In the genomic region with DNA sequence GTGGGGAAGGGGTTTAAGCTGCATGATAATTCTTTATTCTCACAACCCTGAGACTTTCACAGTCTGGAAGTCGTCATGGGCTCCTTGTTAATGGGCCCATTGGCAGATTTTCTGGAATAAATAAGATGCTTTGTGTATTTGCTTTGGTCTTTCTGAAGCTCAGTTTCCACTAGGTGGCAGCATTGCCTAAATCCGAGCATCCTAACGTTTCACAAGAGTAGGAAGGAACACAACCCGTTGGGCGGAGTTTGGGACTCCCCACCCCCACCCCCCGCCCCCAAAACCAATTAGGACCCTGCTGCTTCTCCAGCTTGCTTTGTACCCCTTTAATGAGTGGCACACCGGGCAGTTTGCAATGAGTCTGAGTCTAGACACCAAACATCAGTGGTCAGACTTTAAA, we compare ENCODE assay signal across 8 mouse cellular contexts.
DNase-seq lines count a peak whose midpoint lies in the region; ATAC-seq and TF ChIP-seq lines count a peak whose summit lies in the region.

No protein-coding gene starts in this region.

- H3K4me3 ChIP-seq in bone marrow, adult 2 months (replicated peaks; ENCODE audit: control insufficient read depth, low read depth, low read length), result no peak overlapping the region
- H3K4me3 ChIP-seq in embryonic facial prominence, embryonic 14.5 days (ENCODE audit: low read depth, low read length), result no peak overlapping the region
- H3K4me3 ChIP-seq in heart, embryonic 10.5 days, result peak overlapping the region; percentile 35; the same call in 1 of the 2 replicates
- H3K4me3 ChIP-seq in limb, embryonic 14.5 days (replicated peaks; ENCODE audit: low read length), result peak overlapping the region; percentile 14; the same call in 1 of the 2 replicates
- no peak overlapping the region for H3K4me3 ChIP-seq in midbrain, postnatal 0 days (ENCODE audit: low read depth, low read length)

- no peaks in the 10 kb centered on the region for H3K36me3 ChIP-seq in embryonic facial prominence, embryonic 14.5 days (ENCODE audit: control insufficient read depth, insufficient read depth, low read length)
- H3K36me3 ChIP-seq in heart, embryonic 10.5 days, result no peaks in the 10 kb centered on the region
- no peaks in the 10 kb centered on the region for H3K36me3 ChIP-seq in limb, embryonic 14.5 days (ENCODE audit: control insufficient read depth, insufficient read depth, low read length)
- no peaks in the 10 kb centered on the region for H3K36me3 ChIP-seq in midbrain, postnatal 0 days (ENCODE audit: insufficient read depth, low read length)
- H3K36me3 ChIP-seq in splenic B cell, adult 2 months (ENCODE audit: control insufficient read depth, insufficient read depth, low read length, poor library complexity, severe bottlenecking), result no peaks in the 10 kb centered on the region

- no peak overlapping the region for H3K27ac ChIP-seq in bone marrow, adult 2 months (ENCODE audit: control insufficient read depth, insufficient read depth, low read depth, low read length, poor library complexity)
- no peak overlapping the region for H3K27ac ChIP-seq in embryonic facial prominence, embryonic 14.5 days (replicated peaks; ENCODE audit: low read depth, low read length)
- H3K27ac ChIP-seq in heart, embryonic 10.5 days, result no peak overlapping the region
- H3K27ac ChIP-seq in limb, embryonic 14.5 days (replicated peaks; ENCODE audit: low read depth, low read length), result no peak overlapping the region
- no peak overlapping the region for H3K27ac ChIP-seq in midbrain, postnatal 0 days (ENCODE audit: low read depth, low read length)

- ATAC-seq in embryonic facial prominence, embryonic 14.5 days (ENCODE audit: low read depth), result peak; percentile 86
- peak; percentile 84 for ATAC-seq in limb, embryonic 14.5 days (ENCODE audit: low FRiP score, low read depth)
- ATAC-seq in midbrain, postnatal 0 days (ENCODE audit: low FRiP score), result peak; percentile 81

- no peaks in the 10 kb centered on the region for H3K27me3 ChIP-seq in embryonic facial prominence, embryonic 14.5 days (replicated peaks; ENCODE audit: control insufficient read depth, insufficient read depth, low read length)
- no peaks in the 10 kb centered on the region for H3K27me3 ChIP-seq in heart, embryonic 10.5 days (ENCODE audit: insufficient read depth, poor library complexity, severe bottlenecking)
- H3K27me3 ChIP-seq in limb, embryonic 14.5 days (ENCODE audit: control insufficient read depth, insufficient read depth, low read length), result no peaks in the 10 kb centered on the region
- no peaks in the 10 kb centered on the region for H3K27me3 ChIP-seq in midbrain, postnatal 0 days (ENCODE audit: insufficient read depth, low read length)
- no peaks in the 10 kb centered on the region; the same call in 1 of the 2 replicates for H3K27me3 ChIP-seq in splenic B cell, adult 2 months (ENCODE audit: control insufficient read depth, insufficient read depth, low read length, poor library complexity, severe bottlenecking)

- H3K4me2 ChIP-seq in embryonic facial prominence, embryonic 14.5 days (ENCODE audit: low read depth, low read length), result peak overlapping the region; percentile 44
- H3K4me2 ChIP-seq in limb, embryonic 14.5 days (replicated peaks; ENCODE audit: low read depth, low read length, severe bottlenecking), result peak overlapping the region; percentile 38; the same call in 1 of the 2 replicates
- peak overlapping the region; percentile 34 for H3K4me2 ChIP-seq in midbrain, postnatal 0 days (ENCODE audit: low read depth, low read length, poor library complexity, severe bottlenecking)

- DNase-seq in B cell, adult 2 months, result peak; percentile 63
- DNase-seq in embryonic facial prominence, embryonic 14.5 days (ENCODE audit: low spot score), result peak; percentile 94
- peak; percentile 87 for DNase-seq in heart, embryonic 10.5 days (ENCODE audit: low spot score)
- DNase-seq in kidney, adult 9 months, result peak; percentile 78
- peak; percentile 84 for DNase-seq in limb, embryonic 14.5 days (ENCODE audit: low spot score)
- DNase-seq in midbrain, postnatal 0 days (ENCODE audit: low spot score), result peak; percentile 94
- peak; percentile 79 for DNase-seq in splenic B cell, adult 2 months (ENCODE audit: low read depth, low spot score)

- peak; percentile 46 for TF ChIP-seq CTCF in bone marrow, adult 2 months (IDR thresholded peaks at IDR 0.05; ENCODE audit: control insufficient read depth, insufficient read depth, low read length)
- peak; percentile 86 for TF ChIP-seq CTCF in midbrain, postnatal 0 days (IDR thresholded peaks at IDR 0.05)

- WGBS in bone marrow, adult 2 months, result 0% methylated on average over 7 of the region's 7 CpGs
- 0% methylated on average over 7 of the region's 7 CpGs for WGBS in embryonic facial prominence, embryonic 14.5 days
- 0% methylated on average over 7 of the region's 7 CpGs for WGBS in heart, embryonic 10.5 days
- under 1% methylated on average over 7 of the region's 7 CpGs for WGBS in limb, embryonic 14.5 days
- WGBS in midbrain, postnatal 0 days, result under 1% methylated on average over 7 of the region's 7 CpGs

- no peaks in the 10 kb centered on the region for H3K9me3 ChIP-seq in embryonic facial prominence, embryonic 14.5 days (ENCODE audit: control insufficient read depth, low read length)
- H3K9me3 ChIP-seq in heart, embryonic 10.5 days, result no peaks in the 10 kb centered on the region
- H3K9me3 ChIP-seq in limb, embryonic 14.5 days (ENCODE audit: control insufficient read depth, low read length), result no peaks in the 10 kb centered on the region
- H3K9me3 ChIP-seq in midbrain, postnatal 0 days (ENCODE audit: low read length), result no peaks in the 10 kb centered on the region

- TF ChIP-seq POLR2A in bone marrow, adult 2 months (IDR thresholded peaks at IDR 0.05; ENCODE audit: borderline replicate concordance, control insufficient read depth, low read depth, low read length), result no peak
- TF ChIP-seq POLR2A in limb, embryonic 14.5 days (IDR thresholded peaks at IDR 0.05; ENCODE audit: borderline replicate concordance, extremely low read depth, insufficient read depth, insufficient read length), result no peak

- no peaks in the 10 kb centered on the region for H3K4me1 ChIP-seq in bone marrow, adult 2 months (ENCODE audit: control insufficient read depth, insufficient read depth, low read length)
- H3K4me1 ChIP-seq in embryonic facial prominence, embryonic 14.5 days (ENCODE audit: control insufficient read depth, insufficient read depth, low read length), result no peaks in the 10 kb centered on the region
- no peaks in the 10 kb centered on the region for H3K4me1 ChIP-seq in heart, embryonic 10.5 days
- H3K4me1 ChIP-seq in limb, embryonic 14.5 days (ENCODE audit: control insufficient read depth, insufficient read depth, low read length), result no peaks in the 10 kb centered on the region
- H3K4me1 ChIP-seq in midbrain, postnatal 0 days (ENCODE audit: insufficient read depth, low read length), result no peaks in the 10 kb centered on the region

- 0 out of 2 replicates have a peak overlapping the region, but pooled peaks have one; percentile 0 for H3K9ac ChIP-seq in embryonic facial prominence, embryonic 14.5 days (ENCODE audit: low read depth, low read length)
- no peak overlapping the region for H3K9ac ChIP-seq in limb, embryonic 14.5 days (ENCODE audit: low read depth, low read length, severe bottlenecking)
- no peak overlapping the region for H3K9ac ChIP-seq in midbrain, postnatal 0 days (replicated peaks; ENCODE audit: low read length, poor library complexity, severe bottlenecking)

Comparison
In these comparisons a context has a peak if more than half of its experiments do, and no peak if none do; other contexts are left out.
1. H3K4me3 ChIP-seq: peak in heart, embryonic 10.5 days (single experiment) and limb, embryonic 14.5 days (single experiment); none in bone marrow, adult 2 months (single experiment), embryonic facial prominence, embryonic 14.5 days (single experiment) and midbrain, postnatal 0 days (single experiment).
2. Peak in every context shown above with its lines, with median percentiles within 50 percentile points of each other: DNase-seq, ATAC-seq and H3K4me2 ChIP-seq.